Mouse (Mus musculus) limb, embryonic 12.5 days (tissue): ENCODE measurements at regions not wholly inside any gene's neighbourhood (a gene's known extent, or its start where the extent isn't known, plus 50 kb on each side); places are given as distances from the start of the nearest gene placed in this dataset.
"Not testable (repeated sequence)": the region's sequence is repeated elsewhere in the genome, so short reads cannot be mapped to it uniquely, and the experiment has no call there.

ENCODE experiments used
- ATAC-seq: fragments of 200-750 bp; cut with Nextera tagmentation; 2 replicates; pipeline ENCODE4 v1.8.0; 2017; ENCODE audit warnings: low read depth, moderate TSS enrichment; ENCODE audit not compliant: insufficient number of reproducible peaks, insufficient read depth, low FRiP score, low TSS enrichment
- H3K27ac ChIP-seq: fragments of 300-500 bp; sonication (generic); 2 replicates; pipeline ENCODE4 v1.5.1; 2016; ENCODE audit warnings: mild to moderate bottlenecking, moderate library complexity
- H3K27me3 ChIP-seq: fragments of 300-500 bp; sonication (generic); 2 replicates; pipeline ENCODE4 v1.6.1; 2016; ENCODE audit warnings: mild to moderate bottlenecking, moderate library complexity
- H3K36me3 ChIP-seq: fragments of 300-500 bp; sonication (generic); 2 replicates; pipeline ENCODE4 v1.6.1; 2016; ENCODE audit warnings: mild to moderate bottlenecking, moderate library complexity
- H3K4me1 ChIP-seq: fragments of 300-500 bp; sonication (generic); replicated peaks from 2 replicates; pipeline ENCODE4 v1.6.1; 2016
- H3K4me2 ChIP-seq: fragments of 300-500 bp; sonication (generic); 2 replicates; pipeline ENCODE4 v1.6.1; 2016; ENCODE audit warnings: mild to moderate bottlenecking, moderate library complexity
- H3K4me3 ChIP-seq: fragments of 300-500 bp; sonication (generic); replicated peaks from 2 replicates; pipeline ENCODE4 v1.5.1; 2016; ENCODE audit warnings: mild to moderate bottlenecking
- H3K9ac ChIP-seq: fragments of 300-500 bp; sonication (generic); replicated peaks from 2 replicates; pipeline ENCODE4 v1.6.1; 2016; ENCODE audit warnings: mild to moderate bottlenecking, moderate library complexity
- H3K9me3 ChIP-seq: fragments of 300-500 bp; sonication (generic); 2 replicates; pipeline ENCODE4 v1.6.1; 2016; ENCODE audit warnings: mild to moderate bottlenecking, moderate library complexity
- WGBS: fragments of 180-500 bp; shearing (Covaris S2); methylation state at CpG from one replicate; pipeline ENCODE4 v1.1.7; 2016; 5-methylcytosine and 5-hydroxymethylcytosine counted together

DNA sequence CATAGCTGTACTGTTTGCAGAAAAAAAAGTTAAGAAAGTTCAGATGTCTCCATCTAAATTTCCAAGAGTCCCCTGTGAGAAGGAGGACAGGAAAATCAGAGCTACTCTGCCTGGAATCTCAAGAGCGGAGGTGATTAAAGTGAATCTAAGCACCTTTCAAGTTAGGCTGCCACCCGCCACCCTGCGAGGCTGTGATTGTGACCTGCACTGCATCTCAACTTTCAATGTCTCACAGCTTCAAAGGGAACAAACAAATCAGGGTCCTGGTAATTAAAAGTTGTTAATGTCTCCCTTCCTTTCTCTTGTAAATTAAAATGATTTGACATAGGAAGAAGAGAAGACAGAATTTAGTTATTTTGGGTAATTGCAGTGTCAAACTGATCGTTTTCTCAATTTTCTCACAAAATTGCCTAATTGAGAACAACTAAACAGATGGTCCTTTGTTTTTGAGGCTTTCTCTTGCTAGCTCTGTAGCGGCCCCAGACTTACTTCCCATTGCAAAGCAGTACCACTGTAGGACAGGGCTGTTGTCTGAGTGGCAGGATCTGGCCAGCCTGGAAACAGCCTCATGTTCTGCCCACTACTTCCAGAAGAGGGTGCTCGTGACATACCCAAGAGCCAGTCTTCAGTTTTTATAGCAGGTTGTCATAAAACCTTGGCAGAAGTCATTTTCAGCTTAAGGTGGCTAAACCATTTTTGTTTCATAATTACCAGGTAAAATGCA is 187.9 kb upstream of the Pfkp start:
- Histone ChIP-seq H3K9ac (no peak overlapping the region), H3K27me3 (no peaks in the 10 kb centered on the region), H3K4me3 (no peak overlapping the region), H3K36me3 (no peaks in the 10 kb centered on the region), H3K27ac (no peak overlapping the region), H3K9me3 (no peaks in the 10 kb centered on the region), H3K4me2 (no peak overlapping the region), H3K4me1 (no peaks in the 10 kb centered on the region)
- 15% methylated on average over 6 of the region's 6 CpGs for WGBS
- peak; percentile 85; the same call in 1 of the 2 replicates for ATAC-seq

DNA sequence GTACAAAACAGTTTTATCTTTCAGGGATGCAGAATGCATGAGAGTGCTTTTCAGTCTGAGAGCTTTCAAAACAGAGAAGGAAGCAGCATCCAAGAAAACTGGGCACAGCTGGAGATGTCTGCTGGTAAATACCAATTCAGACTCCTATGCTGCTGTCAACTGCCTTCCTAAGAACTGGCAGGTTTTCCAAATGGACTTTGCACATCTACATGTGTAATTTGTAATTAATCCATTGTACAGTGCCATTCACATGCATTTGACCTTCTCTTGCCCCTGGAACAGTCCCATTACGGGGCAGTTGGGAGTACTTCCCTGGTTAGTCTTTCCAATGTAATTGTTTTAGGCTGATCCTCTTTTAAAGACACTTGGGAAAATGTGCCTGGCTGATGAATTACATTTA is 181.3 kb upstream of the Pfkp start:
- no peaks in the 10 kb centered on the region for H3K36me3 ChIP-seq
- no peak overlapping the region for H3K27ac ChIP-seq
- no peaks in the 10 kb centered on the region for H3K27me3 ChIP-seq
- no peak overlapping the region for H3K4me2 ChIP-seq
- no peak overlapping the region for H3K4me3 ChIP-seq
- 0 out of 2 replicates have a peak, but pooled peaks cover 4% of the 10 kb centered on the region for H3K9me3 ChIP-seq
- no peak for ATAC-seq
- H3K4me1 ChIP-seq: no peaks in the 10 kb centered on the region
- no peak overlapping the region for H3K9ac ChIP-seq
- 74% methylated on average over 1 of the region's 1 CpGs for WGBS

DNA sequence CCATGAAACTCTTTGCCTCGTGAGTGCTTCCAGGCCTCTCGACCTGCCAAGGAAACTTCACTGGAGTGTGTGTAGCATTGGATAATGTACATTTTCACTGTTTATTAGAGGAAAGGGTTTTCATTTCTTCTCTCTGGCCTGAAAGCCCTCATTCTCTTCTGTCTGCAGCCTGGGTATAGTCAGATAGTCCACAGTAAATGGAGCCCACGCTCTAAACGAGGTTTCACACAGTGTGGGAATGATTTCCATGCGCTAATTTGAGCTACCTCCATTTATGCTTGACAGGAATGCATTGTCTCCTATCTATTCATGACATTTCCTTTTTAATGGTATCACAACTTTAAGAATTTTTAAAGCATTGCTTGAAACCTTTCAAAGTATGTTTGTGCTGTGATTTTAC is 180.8 kb upstream of the Pfkp start:
- ATAC-seq: no peak

DNA sequence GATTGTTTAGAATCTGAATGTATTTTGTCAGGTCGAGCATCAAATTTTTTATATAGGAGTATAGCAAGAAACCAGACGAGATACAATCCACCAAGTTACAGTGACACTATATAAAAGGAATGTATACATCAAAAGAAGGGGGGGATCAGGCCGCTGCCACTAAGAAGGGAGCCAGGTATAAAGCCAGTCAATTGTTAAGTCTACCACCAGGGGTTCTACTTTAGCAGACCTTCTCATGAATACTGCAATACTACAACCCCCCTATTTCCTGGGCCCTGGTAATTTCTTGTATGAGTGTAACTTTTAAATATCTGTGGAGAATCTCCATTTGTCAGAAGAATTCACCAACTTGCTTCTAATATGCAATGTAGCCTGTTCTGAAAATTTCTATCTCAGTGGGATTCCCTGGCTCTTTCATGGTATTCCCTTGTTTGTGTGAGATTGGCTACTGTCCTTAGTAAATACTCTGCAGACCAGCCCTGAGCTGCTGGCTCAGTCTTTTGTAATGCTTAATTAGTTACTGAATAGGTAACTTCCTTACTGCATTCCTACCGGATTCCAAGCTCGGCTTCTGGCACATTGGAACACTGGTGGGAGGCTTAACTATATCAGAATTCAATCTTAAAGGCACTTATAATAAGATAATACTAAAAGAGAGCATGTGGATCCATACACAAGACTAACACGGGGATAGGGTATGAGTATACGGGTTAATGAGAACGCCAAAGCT is 180.2 kb upstream of the Pfkp start:
- not testable (repeated sequence) for H3K36me3 ChIP-seq, H3K27me3 ChIP-seq, H3K4me2 ChIP-seq, H3K9ac ChIP-seq, H3K9me3 ChIP-seq, H3K4me3 ChIP-seq, ATAC-seq, H3K27ac ChIP-seq, H3K4me1 ChIP-seq
- 88% methylated on average over 8 of the region's 8 CpGs for WGBS

More for the DNA sequence above, 180.8 kb upstream of the Pfkp start:
- H3K27me3 ChIP-seq: no peaks in the 10 kb centered on the region
- no peaks in the 10 kb centered on the region for H3K36me3 ChIP-seq
- WGBS: 87% methylated on average over 5 of the region's 5 CpGs
- H3K4me2 ChIP-seq: no peak overlapping the region
- no peak overlapping the region for H3K9ac ChIP-seq
- no peak overlapping the region for H3K4me3 ChIP-seq
- no peak overlapping the region for H3K27ac ChIP-seq
- 0 out of 2 replicates have a peak, but pooled peaks cover 4% of the 10 kb centered on the region for H3K9me3 ChIP-seq
- H3K4me1 ChIP-seq: no peaks in the 10 kb centered on the region

DNA sequence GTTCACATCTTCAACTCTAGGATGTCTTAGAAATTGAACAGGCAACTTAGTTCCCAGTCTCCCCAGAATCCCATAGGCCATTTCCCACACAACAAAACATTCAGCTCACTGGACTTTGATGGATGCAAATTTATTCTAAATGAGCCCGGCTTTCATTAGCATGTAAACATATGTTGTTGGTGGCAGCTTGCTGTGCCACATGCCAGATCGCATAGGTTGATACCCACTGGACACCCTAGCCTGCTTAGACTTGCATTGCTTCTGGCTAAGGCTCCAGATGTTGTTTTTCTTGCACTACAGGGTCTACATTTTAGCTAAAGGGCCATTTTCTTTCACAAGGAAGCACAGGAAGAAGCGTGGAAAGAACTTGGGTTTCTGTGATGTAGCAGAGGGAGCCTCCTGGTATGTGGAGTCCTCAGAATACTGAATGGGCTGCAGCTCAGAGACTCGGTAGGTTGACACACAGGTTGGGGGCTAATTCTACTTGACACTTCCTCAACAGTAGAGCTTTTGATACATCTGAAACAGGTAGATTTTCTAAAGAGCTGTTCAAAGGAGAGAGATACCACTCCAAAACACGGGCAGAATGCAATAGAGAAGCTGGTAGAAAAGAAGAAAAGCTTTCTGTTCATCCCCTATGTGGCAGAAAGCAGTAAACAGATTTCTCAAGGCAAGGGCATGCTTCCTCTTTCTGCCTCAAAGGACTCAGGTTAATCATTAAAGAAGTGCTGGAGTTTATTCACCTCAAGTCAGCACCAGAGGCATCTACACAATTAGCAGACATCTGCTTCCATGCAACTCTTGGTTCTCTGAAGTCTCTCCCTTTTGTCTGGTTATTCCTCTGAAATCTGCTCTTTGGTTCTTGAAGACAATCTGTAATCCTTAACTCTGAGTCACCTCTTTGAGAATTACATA is 153.9 kb upstream of the Pfkp start:
- H3K4me3 ChIP-seq: no peak overlapping the region

DNA sequence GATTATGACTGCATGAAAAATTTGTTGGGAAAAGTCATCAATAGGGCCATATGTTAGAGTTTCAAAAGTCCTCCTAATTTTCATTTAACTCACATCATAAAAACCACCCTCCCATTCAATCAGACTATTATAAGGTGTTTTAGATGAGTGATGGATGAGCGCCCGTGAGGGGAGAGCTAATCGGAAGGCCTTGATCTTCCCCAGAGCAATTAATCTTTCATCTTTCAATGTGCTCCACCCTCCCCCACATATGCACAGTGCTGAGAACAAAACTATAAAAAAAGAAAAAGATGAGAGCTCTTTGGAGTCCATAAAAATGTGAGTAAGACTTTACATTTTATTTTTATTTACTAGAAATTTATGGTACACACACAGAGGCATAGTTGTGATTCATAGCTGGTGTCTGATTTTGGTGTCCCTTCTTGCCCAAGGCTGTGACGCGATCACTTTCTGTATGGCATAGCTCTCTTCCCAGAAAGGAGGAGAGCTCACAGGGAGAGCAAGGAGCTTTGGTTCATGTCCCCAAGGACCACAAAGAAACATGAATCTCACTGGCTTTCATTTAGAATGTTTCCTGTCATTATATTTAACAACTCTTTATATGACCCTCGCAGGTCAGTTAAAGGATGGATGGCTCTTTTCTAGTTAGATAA is 119.5 kb upstream of the Pfkp start:
- no peak for ATAC-seq

More for the DNA sequence above, 153.9 kb upstream of the Pfkp start:
- WGBS: 81% methylated on average over 5 of the region's 5 CpGs
- Histone ChIP-seq H3K4me2 (no peak overlapping the region), H3K4me1 (no peaks in the 10 kb centered on the region), H3K27me3 (no peaks in the 10 kb centered on the region), H3K9me3 (no peaks in the 10 kb centered on the region), H3K27ac (no peak overlapping the region), H3K36me3 (no peaks in the 10 kb centered on the region), H3K9ac (no peak overlapping the region)
- no peak for ATAC-seq

DNA sequence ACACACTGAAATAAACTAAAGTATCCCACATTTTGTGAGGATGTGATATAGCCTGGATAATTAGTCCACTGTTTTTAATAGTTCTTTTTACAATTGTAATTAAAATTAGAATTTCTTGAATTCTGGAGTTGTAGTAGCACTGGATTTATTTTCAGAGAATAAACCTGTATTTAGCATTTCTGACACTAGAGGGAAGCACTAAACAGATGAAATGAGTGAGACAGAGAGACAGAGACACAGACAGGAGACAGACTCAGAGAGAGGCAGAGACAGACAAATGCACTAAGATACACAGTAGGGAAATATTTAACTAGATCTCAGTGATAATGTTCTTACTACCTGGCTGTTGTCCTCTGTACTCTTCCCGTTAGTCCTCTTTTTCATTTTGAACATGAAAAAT is 108.6 kb upstream of the Pfkp start:
- no peak overlapping the region for H3K27ac ChIP-seq
- 94% methylated on average over 1 of the region's 1 CpGs for WGBS
- no peaks in the 10 kb centered on the region for H3K4me1 ChIP-seq
- H3K36me3 ChIP-seq: no peaks in the 10 kb centered on the region
- H3K27me3 ChIP-seq: no peaks in the 10 kb centered on the region
- no peak overlapping the region for H3K4me3 ChIP-seq
- H3K9me3 ChIP-seq: no peaks in the 10 kb centered on the region
- H3K9ac ChIP-seq: no peak overlapping the region
- no peak overlapping the region for H3K4me2 ChIP-seq
- ATAC-seq: no peak

More for the DNA sequence above, 119.5 kb upstream of the Pfkp start:
- Histone ChIP-seq H3K27me3 (no peaks in the 10 kb centered on the region), H3K4me3 (no peak overlapping the region), H3K36me3 (no peaks in the 10 kb centered on the region), H3K9ac (no peak overlapping the region), H3K27ac (no peak overlapping the region), H3K4me1 (no peaks in the 10 kb centered on the region), H3K9me3 (no peaks in the 10 kb centered on the region), H3K4me2 (no peak overlapping the region)
- WGBS: 72% methylated on average over 6 of the region's 6 CpGs

DNA sequence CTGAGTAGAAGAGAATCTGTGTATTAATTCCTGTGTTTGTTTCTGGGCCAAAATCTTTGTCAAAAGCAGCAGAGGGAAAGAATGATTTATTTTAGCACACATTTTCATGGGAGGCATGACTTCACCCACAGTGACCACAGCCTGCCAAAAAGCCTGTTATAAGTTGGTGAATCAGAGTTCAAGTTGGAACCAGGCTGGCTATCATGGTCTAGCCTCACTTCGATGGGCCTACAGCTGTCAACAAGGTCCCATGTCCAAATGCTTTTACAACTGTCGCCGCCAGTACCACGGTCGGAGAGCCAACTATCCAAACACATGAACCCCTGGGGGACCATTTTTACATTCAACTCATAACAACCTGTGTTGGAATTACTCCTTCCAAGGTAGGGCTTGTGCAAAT is 103.0 kb upstream of the Pfkp start:
- no peaks in the 10 kb centered on the region for H3K9me3 ChIP-seq
- no peaks in the 10 kb centered on the region for H3K27me3 ChIP-seq
- 80% methylated on average over 5 of the region's 5 CpGs for WGBS
- H3K4me1 ChIP-seq: no peaks in the 10 kb centered on the region; the same call in 1 of the 2 replicates
- no peak overlapping the region for H3K27ac ChIP-seq
- ATAC-seq: no peak
- no peak overlapping the region for H3K4me2 ChIP-seq
- H3K9ac ChIP-seq: no peak overlapping the region
- no peaks in the 10 kb centered on the region for H3K36me3 ChIP-seq
- no peak overlapping the region for H3K4me3 ChIP-seq

DNA sequence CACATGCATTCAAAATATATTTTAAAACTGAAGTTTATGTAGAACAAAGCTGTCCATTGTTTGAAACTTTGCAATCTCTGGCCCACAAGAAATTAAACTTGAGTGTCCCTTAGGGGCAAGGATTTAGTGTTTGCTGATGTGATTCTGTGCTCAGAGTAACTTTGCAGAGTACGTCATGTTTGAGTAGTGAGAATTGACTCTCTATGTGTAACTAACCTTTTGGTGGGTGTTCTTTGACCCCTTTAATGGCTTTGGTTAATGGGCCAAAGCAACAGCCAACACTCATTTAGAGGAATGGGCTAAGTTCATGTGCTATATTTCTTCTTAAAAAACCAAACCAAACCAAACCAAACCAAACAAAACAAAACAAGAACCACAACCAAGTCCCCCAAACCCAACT is 102.6 kb upstream of the Pfkp start:
- H3K9me3 ChIP-seq: no peaks in the 10 kb centered on the region
- H3K9ac ChIP-seq: no peak overlapping the region
- H3K36me3 ChIP-seq: no peaks in the 10 kb centered on the region
- no peaks in the 10 kb centered on the region; the same call in 1 of the 2 replicates for H3K4me1 ChIP-seq
- ATAC-seq: no peak
- WGBS: 34% methylated on average over 1 of the region's 1 CpGs
- no peak overlapping the region for H3K4me2 ChIP-seq
- H3K27me3 ChIP-seq: no peaks in the 10 kb centered on the region
- H3K4me3 ChIP-seq: no peak overlapping the region
- no peak overlapping the region for H3K27ac ChIP-seq

DNA sequence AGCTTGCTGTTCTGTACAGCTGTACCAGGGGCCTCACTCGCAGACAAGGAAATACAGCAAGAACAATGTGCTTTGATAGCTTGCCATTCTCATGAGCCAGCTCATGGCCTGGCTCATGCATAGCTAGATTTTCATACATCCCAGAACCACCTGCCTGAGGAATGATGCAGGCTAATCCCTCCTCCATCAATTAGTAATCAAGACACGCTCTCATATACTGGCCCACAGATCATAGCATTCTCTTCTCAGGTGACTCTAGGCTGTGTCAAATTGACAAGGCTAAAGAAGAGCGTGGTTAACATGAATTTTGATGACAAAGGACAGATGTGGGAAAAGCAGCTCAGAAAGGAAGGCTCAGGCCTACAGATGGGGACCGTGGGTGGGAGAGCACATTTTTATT is 93.3 kb upstream of the Pfkp start:
- no peak for ATAC-seq
- no peaks in the 10 kb centered on the region for H3K4me1 ChIP-seq

More for the DNA sequence above, 93.3 kb upstream of the Pfkp start:
- Histone ChIP-seq H3K27me3 (no peaks in the 10 kb centered on the region), H3K36me3 (no peaks in the 10 kb centered on the region), H3K9me3 (no peaks in the 10 kb centered on the region), H3K9ac (no peak overlapping the region), H3K4me3 (no peak overlapping the region), H3K4me2 (no peak overlapping the region), H3K27ac (no peak overlapping the region)
- WGBS: 80% methylated on average over 4 of the region's 4 CpGs
